Mouse (Mus musculus) C2C12 (cell line): ENCODE data around the gene Sh3gl3. TPM values are rescaled to one million over a fixed set of nuclear protein-coding genes. Genes with fewer than 3 reads are reported as not detected.

Experiments used
- H3K27me3 ChIP-seq: one replicate; pipeline ENCODE4 v1.6.1; 2011; ENCODE audit not compliant: control insufficient read depth, insufficient read depth, insufficient read length
- H3K36me3 ChIP-seq: one replicate; pipeline ENCODE4 v1.6.1; 2011; ENCODE audit not compliant: control insufficient read depth, insufficient read depth
- H3K4me3 ChIP-seq: one replicate; pipeline ENCODE4 v1.5.1; 2011; ENCODE audit warnings: mild to moderate bottlenecking, control low read depth; ENCODE audit not compliant: poor library complexity, insufficient read depth, severe bottlenecking
- H3K79me2 ChIP-seq: one replicate; pipeline ENCODE4 v1.6.1; 2011; ENCODE audit not compliant: control insufficient read depth, insufficient read depth
- H3K79me3 ChIP-seq: one replicate; pipeline ENCODE4 v1.6.1; 2011; ENCODE audit warnings: low read depth, control low read depth
- H3ac ChIP-seq: one replicate; pipeline ENCODE3; 2011; ENCODE audit warnings: low read depth; ENCODE audit not compliant: control insufficient read depth, insufficient read length
- CEBPB ChIP-seq: IDR thresholded peaks from one replicate; pipeline ENCODE4 v1.6.1; 2011; ENCODE audit warnings: low read depth, mild to moderate bottlenecking, control low read depth, moderate library complexity
- CTCF ChIP-seq: IDR thresholded peaks from one replicate; pipeline ENCODE4 v1.5.1; 2011; ENCODE audit not compliant: control insufficient read depth, insufficient read depth, insufficient read length
- FOSL1 ChIP-seq: IDR thresholded peaks from one replicate; pipeline ENCODE4 v1.8.0; 2011; ENCODE audit warnings: mild to moderate bottlenecking, low read length; ENCODE audit not compliant: poor library complexity, insufficient read depth, severe bottlenecking
- MAX ChIP-seq: IDR thresholded peaks from one replicate; pipeline ENCODE4 v1.6.1; 2011; ENCODE audit warnings: mild to moderate bottlenecking, control low read depth
- MYOD1 ChIP-seq: IDR thresholded peaks from one replicate; pipeline ENCODE4 v1.6.1; 2011; ENCODE audit warnings: low read depth; ENCODE audit not compliant: control insufficient read depth, insufficient read length
- MYOG ChIP-seq: IDR thresholded peaks from one replicate; pipeline ENCODE4 v1.6.1; 2011; ENCODE audit not compliant: control insufficient read depth, insufficient read length; ENCODE audit errors: extremely low read depth
- USF1 ChIP-seq: IDR thresholded peaks from one replicate; pipeline ENCODE4 v1.6.1; 2011; ENCODE audit warnings: low read depth, mild to moderate bottlenecking, control low read depth, moderate library complexity
- long read RNA-seq, 2 experiments: library from polyadenylated mRNA; unstranded; transcript quantifications; one replicate each; pipeline ENCODE4 v2.0.0; 2019 to 2020
- polyA plus RNA-seq: library from polyadenylated mRNA; unstranded; fragments of >200 nt; fragmentation: generic; extraction: Trizol; gene quantifications from one replicate; pipeline ENCODE4 v1.2.1, GENCODE M21; 2012; ENCODE audit warnings: missing spikeins

Gene Sh3gl3
- polyA plus RNA-seq = 1.1 TPM
- long read RNA-seq, experiment 1, partial matches to known transcripts = 0 of 1 reads
- long read RNA-seq, experiment 1, other reads (novel, unspliced or antisense) = 0 of 1 reads
- long read RNA-seq, experiment 2, partial matches to known transcripts = 0 of 1 reads
- long read RNA-seq, experiment 2, other reads (novel, unspliced or antisense) = 1 of 1 reads

- no peaks in the 10 kb centered on the region for H3K79me3 ChIP-seq
- no peaks in the 10 kb centered on the region for H3K36me3 ChIP-seq
- H3K4me3 ChIP-seq = no peak within 1 kb of the TSS
- no peaks in the 10 kb centered on the region for H3K27me3 ChIP-seq
- no peaks in the 10 kb centered on the region for H3K79me2 ChIP-seq
- H3ac ChIP-seq = no peak within 1 kb of the TSS
- TF ChIP-seq MYOD1 = no peak
- no peak for TF ChIP-seq MYOG
- no peak for TF ChIP-seq CTCF
- TF ChIP-seq USF1 = no peak
- no peak for TF ChIP-seq MAX
- TF ChIP-seq FOSL1 = no peak
- TF ChIP-seq CEBPB = no peak
These were observed at the start of gene Sh3gl3 for GRCm38 (mm10) chr7:82173540-82173939. TSS of gene Sh3gl3 (plus strand) at chr7:82173840.

DNA sequence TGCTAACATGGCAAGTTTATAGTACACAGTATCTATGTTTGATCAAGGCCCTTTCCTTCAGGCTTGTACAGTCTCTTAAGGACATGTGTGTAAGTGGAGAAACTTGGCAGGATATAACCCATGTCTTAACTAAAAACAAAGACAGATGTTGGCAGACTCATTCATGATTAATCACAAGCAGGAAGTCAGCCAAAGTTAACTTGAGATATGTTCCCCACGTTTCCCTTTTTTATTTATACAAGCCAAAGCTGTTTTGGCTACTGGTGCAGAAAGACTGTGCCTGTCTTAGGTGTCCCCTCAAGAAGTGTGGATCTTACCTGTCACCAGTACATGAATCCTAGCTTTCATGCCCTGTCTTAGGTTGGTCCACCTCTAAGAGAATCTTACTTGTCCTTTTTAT is 35.4 kb upstream of the Sh3gl3 start:
- TF ChIP-seq FOSL1 = no peak
- no peak for TF ChIP-seq MYOG
- TF ChIP-seq MYOD1 = no peak
- no peak for TF ChIP-seq CTCF
- no peak overlapping the region for H3ac ChIP-seq
- H3K79me3 ChIP-seq = no peaks in the 10 kb centered on the region
- no peaks in the 10 kb centered on the region for H3K27me3 ChIP-seq
- H3K79me2 ChIP-seq = no peaks in the 10 kb centered on the region
- H3K4me3 ChIP-seq = no peak overlapping the region
- H3K36me3 ChIP-seq = no peaks in the 10 kb centered on the region

- Histone ChIP-seq H3K4me3 (no peak overlapping the region), H3ac (no peak overlapping the region), H3K36me3 (no peaks in the 10 kb centered on the region), H3K79me2 (no peaks in the 10 kb centered on the region), H3K27me3 (no peaks in the 10 kb centered on the region), H3K79me3 (no peaks in the 10 kb centered on the region)
- no peak for TF ChIP-seq CTCF
- no peak for TF ChIP-seq MAX
- TF ChIP-seq CEBPB = no peak
These were observed 26.5 kb upstream of the Sh3gl3 start for GRCm38 (mm10) chr7:82147151-82147550.

DNA sequence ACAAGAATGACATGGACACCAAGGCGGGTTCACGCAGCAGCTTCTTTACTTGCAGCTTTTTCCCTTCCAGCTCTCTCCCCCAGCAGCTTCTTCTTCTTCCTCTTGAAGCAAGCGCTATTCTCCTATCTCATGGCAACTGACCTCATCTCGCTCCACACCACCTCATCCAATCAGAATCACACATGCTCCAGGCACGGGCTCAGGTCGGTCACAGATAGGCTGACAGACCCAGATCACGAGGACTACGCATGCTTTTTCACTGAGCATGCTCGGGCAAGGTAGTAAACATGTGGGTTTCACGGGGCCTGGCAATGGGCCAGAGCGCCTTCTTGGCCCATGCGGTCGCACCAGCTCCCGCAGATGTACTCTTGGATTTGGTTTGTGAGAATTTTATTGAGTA is 9.0 kb upstream of the Sh3gl3 start:
- Histone ChIP-seq H3K27me3 (no peaks in the 10 kb centered on the region), H3K4me3 (no peak overlapping the region), H3K36me3 (no peaks in the 10 kb centered on the region), H3ac (no peak overlapping the region), H3K79me3 (no peaks in the 10 kb centered on the region), H3K79me2 (no peaks in the 10 kb centered on the region)
- no peak for TF ChIP-seq CEBPB
- TF ChIP-seq FOSL1 = no peak
- no peak for TF ChIP-seq MYOD1
- TF ChIP-seq MYOG = no peak
- no peak for TF ChIP-seq CTCF
- no peak for TF ChIP-seq MAX
- TF ChIP-seq USF1 = no peak

DNA sequence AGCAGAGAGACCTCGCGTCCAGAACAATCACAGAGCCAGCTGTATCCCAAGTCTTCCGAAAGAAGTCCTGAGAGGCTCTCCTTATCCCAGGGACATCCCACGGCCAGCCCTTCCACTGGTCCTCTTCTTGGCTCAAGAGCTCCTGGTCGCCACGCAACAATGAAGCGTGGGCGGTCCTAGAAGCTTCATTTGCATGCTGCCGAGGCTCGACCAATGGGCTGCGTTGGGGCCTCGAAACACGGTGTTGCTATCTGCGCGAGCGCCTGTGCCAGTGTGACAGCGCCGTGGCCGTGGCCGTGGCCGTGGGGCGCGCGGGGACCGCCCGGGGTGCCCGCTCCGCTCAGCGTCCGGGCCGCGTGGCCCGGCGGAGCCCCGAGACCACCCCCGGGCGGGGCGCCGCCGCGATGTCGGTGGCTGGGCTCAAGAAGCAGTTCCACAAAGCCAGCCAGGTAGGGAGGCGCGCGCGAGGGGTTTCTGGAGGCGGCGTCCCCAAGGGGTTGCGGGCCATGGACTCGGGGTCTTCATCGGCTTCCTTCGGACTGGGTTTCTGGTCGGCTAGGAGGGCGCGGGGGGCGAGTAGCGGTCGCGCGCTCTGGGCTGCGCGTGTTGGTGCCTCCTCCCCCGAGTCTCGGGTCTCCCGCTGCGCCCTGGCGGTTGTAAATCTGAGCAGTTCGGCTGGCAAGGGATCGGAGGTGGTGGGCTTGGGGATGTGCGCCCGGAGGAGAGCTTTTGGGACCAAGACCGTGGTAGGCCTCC is 1.1 kb downstream of the Sh3gl3 start:
- H3K36me3 ChIP-seq = no peaks in the 10 kb centered on the region
- no peaks in the 10 kb centered on the region for H3K79me3 ChIP-seq
- H3ac ChIP-seq = no peak overlapping the region
- H3K27me3 ChIP-seq = no peaks in the 10 kb centered on the region
- H3K79me2 ChIP-seq = no peaks in the 10 kb centered on the region
- H3K4me3 ChIP-seq = no peak overlapping the region
- no peak for TF ChIP-seq MYOG
- no peak for TF ChIP-seq FOSL1
- TF ChIP-seq MYOD1 = no peak
- TF ChIP-seq USF1 = no peak
- no peak for TF ChIP-seq MAX
- no peak for TF ChIP-seq CTCF
- TF ChIP-seq CEBPB = no peak

GRCm38 (mm10) chr7:82175327-82175721 is 1.7 kb downstream of the Sh3gl3 start:
- H3K79me2 ChIP-seq = no peaks in the 10 kb centered on the region
- TF ChIP-seq MAX = no peak
- TF ChIP-seq CTCF = no peak
- no peak for TF ChIP-seq MYOD1
- no peak for TF ChIP-seq FOSL1
- no peak for TF ChIP-seq CEBPB
- TF ChIP-seq MYOG = no peak
- no peak for TF ChIP-seq USF1
- H3K4me3 ChIP-seq = no peak overlapping the region

More at GRCm38 (mm10) chr7:82175327-82175721, 1.7 kb downstream of the Sh3gl3 start:
- Histone ChIP-seq H3K79me3 (no peaks in the 10 kb centered on the region), H3K36me3 (no peaks in the 10 kb centered on the region), H3ac (no peak overlapping the region), H3K27me3 (no peaks in the 10 kb centered on the region)
